Mouse (Mus musculus) Muller cell, postnatal 12 days (primary cell): ENCODE results near the gene Atp6v1b1.

ENCODE experiments used
- DNase-seq: peaks from one replicate; pipeline ENCODE4 v3.0.0-alpha.2; 2015; ENCODE audit errors: inconsistent ontology term

Gene Atp6v1b1

DNA sequence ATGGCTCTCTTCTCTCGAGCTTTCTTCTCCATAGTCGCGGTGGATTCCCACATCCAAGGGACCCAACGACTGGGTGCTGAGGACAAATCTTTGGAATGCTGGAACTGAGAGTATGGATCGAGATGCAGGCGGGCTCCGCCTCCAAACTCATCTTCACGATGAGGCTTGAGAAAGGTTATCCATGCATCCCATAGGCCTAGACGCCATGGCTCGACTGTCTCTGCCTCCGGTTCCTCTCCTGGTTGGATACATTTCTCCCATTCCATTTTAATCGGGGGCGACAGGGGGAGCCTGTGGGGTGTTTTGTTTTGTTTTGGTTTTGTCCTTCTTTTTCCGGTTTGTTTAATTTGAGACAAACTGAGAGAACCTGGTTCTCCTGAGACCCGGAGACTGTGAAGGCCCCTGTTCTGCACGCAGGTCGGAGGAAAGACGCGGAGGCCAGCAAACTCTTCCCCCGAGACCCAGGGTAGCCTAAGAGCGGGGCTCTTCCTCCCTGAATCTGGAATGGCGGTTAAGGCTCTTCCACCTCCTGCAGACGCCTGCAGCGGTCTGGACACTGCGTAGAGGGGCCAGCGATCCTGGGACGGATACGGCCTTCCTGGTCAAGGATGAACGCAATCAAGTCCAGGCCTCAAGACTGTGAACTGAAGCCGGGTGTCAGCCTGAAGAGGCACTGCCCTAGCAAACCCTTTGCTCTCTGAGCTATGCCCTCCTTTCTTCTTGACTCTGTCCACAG lies 27.2 kb upstream of the Atp6v1b1 start:
- DNase-seq = peak; percentile 40

- DNase-seq = no peak
Measured at GRCm38 (mm10) chr6:83717026-83717425, 25.8 kb upstream of the Atp6v1b1 start.

GRCm38 (mm10) chr6:83722526-83722925 lies 20.3 kb upstream of the Atp6v1b1 start:
- no peak for DNase-seq

DNA sequence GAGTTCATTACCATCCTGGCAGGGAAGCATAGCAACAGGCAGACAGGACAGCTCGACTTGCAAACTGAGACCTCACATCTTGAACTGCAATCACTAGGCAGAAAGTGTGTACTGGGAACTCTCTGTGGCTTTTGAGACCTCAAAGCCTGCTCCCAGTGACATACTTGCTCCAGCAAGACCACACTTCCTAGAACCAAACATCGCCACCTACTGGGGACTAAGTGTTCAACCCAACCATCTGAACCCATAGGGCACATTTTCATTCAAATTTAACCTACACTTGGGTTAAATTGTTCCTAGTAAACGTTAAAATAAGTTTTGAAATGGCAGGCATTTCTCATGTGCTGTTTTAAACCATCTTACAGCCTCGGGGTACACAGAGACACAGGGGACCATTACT lies 15.6 kb upstream of the Atp6v1b1 start:
- DNase-seq = no peak

DNA sequence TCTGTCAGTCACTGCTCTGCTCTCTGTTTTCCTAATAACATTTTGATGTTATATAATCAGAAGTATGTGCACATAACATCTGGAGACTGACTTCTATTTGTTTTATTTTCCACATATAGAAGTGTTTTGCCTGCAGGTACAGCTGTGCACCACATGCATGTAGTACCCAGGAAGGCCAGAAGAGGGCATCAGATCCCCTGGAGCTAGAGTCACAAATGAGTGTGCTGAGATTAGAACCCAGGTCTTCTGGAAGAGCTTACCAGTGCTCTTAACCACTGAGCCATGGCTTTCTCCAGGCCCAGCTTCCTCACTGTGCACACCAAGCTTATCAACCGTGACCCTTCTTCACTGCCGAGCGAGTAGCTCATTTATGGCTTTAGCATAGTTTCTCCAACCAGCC lies 14.3 kb upstream of the Atp6v1b1 start:
- no peak for DNase-seq

GRCm38 (mm10) chr6:83729350-83729970 lies 13.3 kb upstream of the Atp6v1b1 start:
- no peak for DNase-seq

- DNase-seq = peak; percentile 66
Measured at GRCm38 (mm10) chr6:83731128-83731527, 11.7 kb upstream of the Atp6v1b1 start.

- DNase-seq = no peak
Measured at GRCm38 (mm10) chr6:83737311-83737710, 5.5 kb upstream of the Atp6v1b1 start.

DNA sequence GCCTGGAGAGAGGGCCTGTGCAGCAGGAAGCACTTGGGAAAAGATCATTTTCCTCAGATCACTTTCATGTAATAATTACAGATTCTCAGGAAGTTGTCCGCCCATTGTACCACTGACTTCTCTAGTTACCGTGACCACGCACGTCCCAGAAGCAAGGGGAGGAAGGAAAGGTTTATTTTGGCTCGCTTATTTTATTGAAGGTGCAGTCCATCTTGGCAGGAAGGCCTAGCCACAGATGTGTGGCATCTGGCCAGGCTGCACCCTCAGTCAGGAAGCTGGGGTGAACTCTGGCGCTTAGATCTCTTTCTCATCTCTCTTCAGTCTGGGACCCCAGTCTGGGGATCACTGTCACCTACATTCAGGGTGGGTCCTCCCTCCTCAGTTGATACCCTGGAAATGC lies 4.2 kb upstream of the Atp6v1b1 start:
- DNase-seq = no peak

- DNase-seq = no peak
Measured at GRCm38 (mm10) chr6:83743212-83743611, 422 bp downstream of the Atp6v1b1 start.

DNA sequence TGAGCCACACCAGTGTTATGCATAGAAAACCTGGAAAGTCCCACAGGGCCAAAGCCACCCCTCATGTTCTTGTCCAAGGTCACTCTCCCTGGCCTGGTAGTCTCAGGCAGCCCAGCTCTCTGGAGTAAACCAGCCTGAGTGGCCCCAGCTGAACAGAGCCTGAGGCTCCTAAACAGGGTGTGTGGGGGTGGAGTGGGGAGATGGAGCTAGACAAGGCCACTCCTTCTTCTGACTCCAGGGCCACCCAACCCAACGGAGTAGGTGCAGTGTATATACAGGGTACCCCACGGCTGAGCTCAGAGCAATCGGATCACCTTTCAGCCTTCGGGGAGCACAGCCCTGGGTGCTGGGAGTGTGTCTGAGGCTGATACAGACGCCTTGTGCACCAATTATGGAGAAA lies 1.3 kb downstream of the Atp6v1b1 start:
- DNase-seq = no peak

- no peak for DNase-seq
Measured at GRCm38 (mm10) chr6:83744557-83744956, 1.8 kb downstream of the Atp6v1b1 start.

- DNase-seq = no peak
Measured at GRCm38 (mm10) chr6:83745466-83745865, 2.7 kb downstream of the Atp6v1b1 start.

DNA sequence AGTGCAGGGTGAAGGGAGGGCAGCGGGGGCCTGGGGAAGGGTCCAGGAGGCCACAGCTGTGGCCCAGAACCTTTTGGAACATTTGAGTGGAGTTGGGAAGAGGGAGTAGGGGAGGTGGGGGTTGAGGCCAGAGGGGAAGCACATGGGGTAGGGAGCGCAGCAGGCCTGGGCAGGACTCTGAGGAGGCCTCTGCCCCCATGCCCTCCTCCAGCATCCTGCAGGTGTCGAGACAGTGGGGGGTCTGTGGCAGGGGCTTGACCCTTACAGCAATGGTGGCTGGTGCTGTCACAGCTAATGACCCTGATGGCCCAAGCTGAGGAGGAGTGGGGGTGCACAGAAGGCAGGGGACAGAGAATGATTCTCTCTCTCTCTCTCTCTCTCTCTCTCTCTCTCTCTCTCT lies 6.5 kb downstream of the Atp6v1b1 start:
- DNase-seq = no peak

DNA sequence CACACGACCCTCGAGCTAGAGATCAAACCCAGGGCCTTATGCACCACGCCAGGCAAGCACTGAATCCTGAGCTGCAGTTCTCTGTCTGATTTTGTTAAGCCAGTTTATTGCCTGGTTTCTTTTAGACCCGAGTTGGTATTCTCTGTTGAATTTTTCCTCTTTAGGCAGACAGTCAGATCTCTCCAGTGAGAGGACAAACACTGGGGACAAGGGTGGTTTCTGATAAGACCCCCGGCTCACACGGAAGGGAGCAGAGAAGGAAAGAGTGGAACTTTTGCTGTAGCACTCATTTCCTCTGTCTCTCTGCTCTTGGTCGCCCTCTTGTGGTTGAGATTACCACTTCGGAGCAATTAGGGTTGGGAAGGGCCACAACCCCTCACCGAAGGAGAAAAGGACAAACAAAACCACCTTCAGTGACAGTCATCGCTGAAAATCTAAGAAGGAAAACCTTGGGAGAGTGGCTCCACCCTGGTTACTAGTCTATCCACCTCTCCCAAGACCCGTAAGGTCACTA lies 7.4 kb downstream of the Atp6v1b1 start:
- DNase-seq = peak; percentile 41

DNA sequence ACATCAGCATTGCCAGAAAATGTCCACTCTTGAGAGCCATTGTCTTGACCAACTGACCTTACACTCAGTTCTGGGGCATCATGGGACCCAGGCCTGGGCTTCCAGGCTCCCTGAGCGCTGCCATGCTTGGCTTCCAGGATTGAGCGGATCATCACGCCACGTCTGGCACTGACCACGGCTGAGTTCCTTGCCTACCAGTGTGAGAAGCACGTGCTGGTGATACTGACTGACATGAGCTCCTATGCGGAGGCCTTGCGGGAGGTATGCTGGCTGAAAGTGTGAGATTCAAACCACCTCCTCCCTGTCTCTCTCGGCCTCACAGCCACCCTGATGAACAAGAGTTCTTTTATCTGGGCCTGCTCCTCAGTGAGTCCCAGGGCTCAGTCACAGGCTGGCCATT lies 13.3 kb downstream of the Atp6v1b1 start:
- DNase-seq = no peak

DNA sequence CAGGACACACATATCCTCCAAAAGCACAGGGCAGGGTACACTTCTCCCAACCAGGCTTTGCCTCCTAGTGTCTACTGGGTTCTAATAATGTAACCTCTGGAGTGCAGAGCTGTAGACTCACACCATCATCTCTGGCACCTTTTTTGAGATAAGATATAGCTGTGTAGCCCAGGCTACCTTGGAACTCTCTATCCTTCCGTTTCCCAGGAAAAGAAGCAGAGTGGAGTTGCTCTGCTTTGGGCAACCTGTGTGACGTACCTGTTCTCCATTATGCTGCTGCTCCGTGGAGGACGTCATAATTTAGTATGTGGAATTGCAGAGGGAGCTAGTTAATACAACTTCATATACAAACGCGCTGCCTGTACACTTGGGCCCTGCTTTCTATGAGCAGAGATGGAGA lies 19.6 kb downstream of the Atp6v1b1 start, which contains the start of gene Ankrd53:
Ankrd53 (plus strand) TSS at position 301 of the 400 bp plus-strand sequence.
- no peak for DNase-seq

DNA sequence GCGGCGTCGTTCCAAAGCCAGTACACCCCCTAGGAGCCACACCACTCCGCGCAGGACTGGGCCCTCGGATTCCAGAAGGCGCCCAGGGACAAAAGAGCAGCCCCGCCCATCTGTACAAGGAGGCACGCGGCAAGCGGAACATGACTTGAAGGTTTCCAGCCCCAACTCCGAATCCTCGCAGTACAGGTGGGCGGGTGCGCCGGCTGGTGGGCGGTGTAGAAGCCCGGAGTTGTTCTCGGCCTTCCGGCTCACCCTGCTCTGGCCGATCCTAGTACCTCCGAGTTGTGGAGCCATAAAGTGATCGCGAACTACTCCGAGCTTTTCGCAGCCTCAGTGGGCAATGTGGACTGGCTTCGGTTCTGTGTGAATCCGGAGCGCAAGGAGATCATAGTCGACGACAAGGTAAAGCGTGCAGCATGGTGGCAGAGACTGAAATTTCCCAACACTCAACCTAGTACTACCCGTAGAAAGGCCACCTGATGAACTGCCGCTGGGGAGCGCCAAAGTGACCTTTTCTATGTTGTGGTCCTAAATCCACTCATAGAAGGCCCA lies 20.2 kb downstream of the Atp6v1b1 start:
- peak; percentile 61 for DNase-seq

- no peak for DNase-seq
Measured at GRCm38 (mm10) chr6:83766982-83767381, 24.2 kb downstream of the Atp6v1b1 start.

DNA sequence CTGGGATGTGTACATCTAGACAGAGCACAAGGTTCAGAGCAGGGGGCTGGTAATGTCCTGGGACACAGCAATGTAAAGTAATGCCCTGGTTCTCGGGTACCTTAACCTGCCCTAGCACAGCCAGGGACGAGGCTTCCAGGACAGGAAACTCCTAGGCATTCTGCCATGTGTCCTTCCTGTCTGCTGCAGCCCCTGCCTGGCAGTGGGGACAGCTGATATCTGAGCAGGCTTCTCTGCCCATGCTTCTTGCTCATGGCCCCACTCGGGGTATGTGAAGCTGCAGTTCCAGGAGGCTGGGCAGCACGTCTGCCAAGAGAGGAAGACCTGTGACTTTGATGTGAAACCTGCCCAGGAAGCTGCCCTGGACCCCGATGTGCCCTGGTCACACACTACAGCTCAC lies 25.7 kb downstream of the Atp6v1b1 start:
- no peak for DNase-seq

GRCm38 (mm10) chr6:83774126-83774525 lies 31.3 kb downstream of the Atp6v1b1 start:
- no peak for DNase-seq

DNA sequence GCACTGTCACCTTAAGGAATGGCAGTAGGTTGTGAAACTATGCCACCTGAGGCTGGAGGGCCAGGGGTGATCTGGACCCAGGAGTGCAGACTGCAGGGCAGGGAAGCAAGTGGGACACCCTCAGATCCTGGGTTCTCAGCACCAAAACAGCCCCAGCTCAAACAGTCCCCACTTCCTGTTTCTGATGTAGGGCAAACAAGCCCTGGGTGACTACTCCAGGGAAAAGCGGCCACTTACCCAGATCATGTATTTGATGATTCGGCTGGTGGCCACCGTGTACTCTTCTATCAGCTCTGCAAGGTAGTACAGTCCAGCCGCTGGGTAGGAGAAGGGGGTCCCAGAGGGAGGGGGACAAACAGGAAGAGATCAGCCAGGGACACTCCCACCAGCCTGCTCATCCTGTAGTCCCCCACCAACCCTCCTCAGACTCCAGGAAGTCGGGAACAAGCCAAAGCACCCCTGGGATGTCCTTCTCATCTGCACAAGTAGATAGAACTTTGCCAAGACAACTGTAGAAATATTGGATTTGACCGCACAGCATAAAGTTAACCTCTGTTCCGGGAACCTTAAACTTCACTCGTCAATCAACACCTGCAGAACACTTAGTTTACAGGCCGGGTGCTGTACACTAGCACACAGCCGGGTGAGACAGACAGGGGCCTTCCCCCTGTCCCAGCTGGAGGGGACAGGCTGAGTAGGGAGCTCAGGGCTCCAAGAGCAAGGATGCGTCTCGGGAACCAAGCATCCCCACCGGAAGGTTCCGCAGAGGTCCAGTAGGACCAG lies 32.2 kb downstream of the Atp6v1b1 start:
- no peak for DNase-seq
